Mouse (Mus musculus) bone marrow macrophage, adult 2 months (primary cell): ENCODE measurements around the gene Rtkn.

Source experiments
- CTCF ChIP-seq: IDR thresholded peaks from 2 replicates; pipeline ENCODE4 v1.5.1; 2012; ENCODE audit warnings: low read depth, mild to moderate bottlenecking, low read length, moderate library complexity
- POLR2A ChIP-seq: IDR thresholded peaks from 2 replicates; pipeline ENCODE4 v1.6.1; 2012; ENCODE audit warnings: mild to moderate bottlenecking, low read depth, low read length, borderline replicate concordance

DNA sequence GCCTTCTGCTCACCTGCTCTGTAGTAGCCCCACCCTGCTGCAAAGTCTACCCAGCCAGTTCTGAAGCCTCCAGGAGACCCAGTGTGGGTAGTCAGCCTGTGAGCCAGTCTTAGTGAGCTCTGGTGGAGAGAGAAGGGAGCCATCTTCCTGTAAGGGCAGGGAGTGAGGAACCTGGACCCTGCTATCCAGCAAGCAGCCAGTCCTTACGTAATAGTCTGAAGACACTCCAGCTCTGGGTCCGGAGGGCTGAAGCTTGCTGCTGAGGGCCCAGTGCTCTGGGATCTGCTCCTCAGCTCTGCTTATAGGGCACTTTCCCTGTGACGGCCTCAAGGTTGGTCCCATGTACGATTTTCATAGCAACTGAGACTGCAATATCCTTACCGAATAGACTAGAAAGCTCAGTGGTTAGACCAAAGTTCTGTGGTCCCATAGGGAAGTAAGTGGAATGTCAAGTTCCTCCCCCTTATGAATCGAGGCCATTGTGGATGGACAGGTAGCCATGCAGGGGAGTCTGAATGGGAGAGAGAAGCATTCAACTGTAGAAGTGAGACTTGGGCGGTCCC lies at the start of gene Rtkn:
- TF ChIP-seq POLR2A (no peak), CTCF (no peak)
